Mouse (Mus musculus): Measurements from ENCODE around the gene Crocc.

Crocc gene

GRCm38 (mm10) chr4:141060426-141061301, at the start of gene Crocc:
Crocc (minus strand) TSS chr4:141060550.
- DNase-seq (ENCODE audit: extremely low spot score, low read depth, low spot score) = peak; percentile 96

- DNase-seq (ENCODE audit: extremely low spot score, low read depth, low spot score) = no peak
Measured at GRCm38 (mm10) chr4:141108196-141108732, 47.9 kb upstream of the Crocc start.

GRCm38 (mm10) chr4:141106526-141107183, 46.3 kb upstream of the Crocc start:
- no peak for DNase-seq (ENCODE audit: extremely low spot score, low read depth, low spot score)

- DNase-seq (ENCODE audit: extremely low spot score, low read depth, low spot score) = peak; percentile 20
Measured at GRCm38 (mm10) chr4:141101855-141102254, 41.5 kb upstream of the Crocc start.

GRCm38 (mm10) chr4:141101291-141101690, 40.9 kb upstream of the Crocc start:
- no peak for DNase-seq (ENCODE audit: extremely low spot score, low read depth, low spot score)

- DNase-seq (ENCODE audit: extremely low spot score, low read depth, low spot score) = no peak
Measured at GRCm38 (mm10) chr4:141099956-141100355, 39.6 kb upstream of the Crocc start.

- no peak for DNase-seq (ENCODE audit: extremely low spot score, low read depth, low spot score)
Measured at GRCm38 (mm10) chr4:141098935-141099334, 38.6 kb upstream of the Crocc start.

- no peak for DNase-seq (ENCODE audit: extremely low spot score, low read depth, low spot score)
Measured at GRCm38 (mm10) chr4:141096710-141097109, 36.4 kb upstream of the Crocc start.

- no peak for DNase-seq (ENCODE audit: extremely low spot score, low read depth, low spot score)
Measured at GRCm38 (mm10) chr4:141095016-141095415, 34.7 kb upstream of the Crocc start.

GRCm38 (mm10) chr4:141088714-141089113, 28.4 kb upstream of the Crocc start:
- no peak for DNase-seq (ENCODE audit: extremely low spot score, low read depth, low spot score)

- DNase-seq (ENCODE audit: extremely low spot score, low read depth, low spot score) = no peak
Measured at GRCm38 (mm10) chr4:141088033-141088432, 27.7 kb upstream of the Crocc start, which contains the start of gene Spata21. Spata21 (plus strand) TSS chr4:141088333.

GRCm38 (mm10) chr4:141086862-141087261, 26.5 kb upstream of the Crocc start:
- DNase-seq (ENCODE audit: extremely low spot score, low read depth, low spot score) = no peak

GRCm38 (mm10) chr4:141078510-141079137, 18.3 kb upstream of the Crocc start:
- DNase-seq (ENCODE audit: extremely low spot score, low read depth, low spot score) = no peak

GRCm38 (mm10) chr4:141077681-141078509, 17.5 kb upstream of the Crocc start, which contains the start of gene Necap2:
Necap2 (minus strand) TSS chr4:141078357.
- DNase-seq (ENCODE audit: extremely low spot score, low read depth, low spot score) = peak; percentile 88

GRCm38 (mm10) chr4:141076761-141077506, 16.6 kb upstream of the Crocc start:
- DNase-seq (ENCODE audit: extremely low spot score, low read depth, low spot score) = no peak

- no peak for DNase-seq (ENCODE audit: extremely low spot score, low read depth, low spot score)
Measured at GRCm38 (mm10) chr4:141074109-141074508, 13.8 kb upstream of the Crocc start.

GRCm38 (mm10) chr4:141073661-141074060, 13.3 kb upstream of the Crocc start:
- no peak for DNase-seq (ENCODE audit: extremely low spot score, low read depth, low spot score)

GRCm38 (mm10) chr4:141072502-141072901, 12.2 kb upstream of the Crocc start:
- no peak for DNase-seq (ENCODE audit: extremely low spot score, low read depth, low spot score)

GRCm38 (mm10) chr4:141069731-141070130, 9.4 kb upstream of the Crocc start:
- DNase-seq (ENCODE audit: extremely low spot score, low read depth, low spot score) = no peak

GRCm38 (mm10) chr4:141068655-141069054, 8.3 kb upstream of the Crocc start:
- no peak for DNase-seq (ENCODE audit: extremely low spot score, low read depth, low spot score)
